Mouse (Mus musculus): ENCODE data around the gene Ppfibp2.

- TF ChIP-seq TCF3 (IDR thresholded peaks at IDR 0.05; ENCODE audit: insufficient read length, low read depth), result no peak
- no peak for TF ChIP-seq MAX (IDR thresholded peaks at IDR 0.05; ENCODE audit: low read depth)
- TF ChIP-seq POLR2A (IDR thresholded peaks at IDR 0.05; ENCODE audit: insufficient read length, low read depth), result no peak
- no peak for TF ChIP-seq TCF12 (IDR thresholded peaks at IDR 0.05; ENCODE audit: insufficient read depth, poor library complexity, severe bottlenecking)
- no peak for TF ChIP-seq MYOD1 (IDR thresholded peaks at IDR 0.05; ENCODE audit: control insufficient read depth in 1 of 3, insufficient read length in 2 of 3, low read depth in 2 of 3)
- no peak for TF ChIP-seq USF1 (IDR thresholded peaks at IDR 0.05; ENCODE audit: low read depth)
Observed at GRCm38 (mm10) chr7:107659186-107659918, 64.3 kb downstream of the Ppfibp2 start.
